Mouse (Mus musculus) liver, postnatal 0 days (tissue): Measurements from ENCODE around the gene Kdm1a.

ENCODE experiments used
- CTCF ChIP-seq: sonication (generic); IDR thresholded peaks from 2 replicates; pipeline ENCODE4 v1.5.1; 2016; ENCODE audit warnings: antibody characterized with exemption, low read depth
- EP300 ChIP-seq: IDR thresholded peaks from 2 replicates; pipeline ENCODE4 v1.6.1; 2016; ENCODE audit warnings: antibody characterized with exemption, low read depth, mild to moderate bottlenecking

DNA sequence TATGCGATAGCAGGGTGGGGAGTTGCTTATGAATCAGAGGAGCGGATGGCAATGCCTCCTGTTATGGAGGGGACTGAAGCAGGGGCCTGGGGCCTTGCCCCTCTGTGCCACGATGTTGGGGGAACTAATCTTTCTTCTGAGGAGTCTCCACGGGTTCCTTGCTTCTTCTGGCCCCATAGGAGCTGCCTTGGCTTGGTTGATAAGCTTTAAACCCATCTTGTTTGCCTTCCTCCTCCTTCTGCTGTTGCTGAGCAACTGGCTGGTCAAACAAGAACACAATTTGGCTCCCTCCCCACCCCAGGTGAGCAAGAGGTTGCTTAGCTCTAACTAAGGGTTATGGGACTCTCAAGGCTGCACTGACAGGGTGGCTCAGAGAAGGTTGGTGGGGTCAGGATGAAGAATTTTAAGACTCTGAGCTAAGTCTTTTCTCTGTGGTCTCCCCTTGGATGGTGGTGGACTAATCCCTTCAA, 7.9 kb upstream of the Kdm1a start, which contains the start of gene Tex46:
- no peak for TF ChIP-seq CTCF
- no peak for TF ChIP-seq EP300
